Mouse (Mus musculus) myocyte (in vitro differentiated cells): Measurements from ENCODE around the gene Prss43. TPM values are rescaled to one million over a fixed set of nuclear protein-coding genes. Genes with fewer than 3 reads are reported as not detected.

ENCODE experiments used
- H3K27me3 ChIP-seq: one replicate; pipeline ENCODE4 v1.6.1; 2011; ENCODE audit not compliant: control insufficient read depth, insufficient read depth, insufficient read length
- H3K36me3 ChIP-seq: one replicate; pipeline ENCODE4 v1.6.1; 2011; ENCODE audit not compliant: control insufficient read depth, insufficient read depth
- H3K4me2 ChIP-seq: one replicate; pipeline ENCODE4 v1.6.1; 2011; ENCODE audit warnings: low read depth, control low read depth
- H3K4me3 ChIP-seq: one replicate; pipeline ENCODE4 v1.5.1; 2011; ENCODE audit warnings: mild to moderate bottlenecking, control low read depth, moderate library complexity
- H3K79me2 ChIP-seq: one replicate; pipeline ENCODE4 v1.6.1; 2011; ENCODE audit not compliant: control insufficient read depth, insufficient read depth
- H3ac ChIP-seq: one replicate; pipeline ENCODE4 v1.6.1; 2011; ENCODE audit not compliant: control insufficient read depth, insufficient read length
- CEBPB ChIP-seq: IDR thresholded peaks from 2 replicates; pipeline ENCODE4 v1.6.1; 2011; ENCODE audit warnings: mild to moderate bottlenecking, moderate library complexity; ENCODE audit not compliant: poor library complexity, insufficient read depth, severe bottlenecking
- E2F4 ChIP-seq: IDR thresholded peaks from one replicate; pipeline ENCODE4 v1.6.1; 2011; ENCODE audit warnings: mild to moderate bottlenecking, control low read depth, moderate library complexity; ENCODE audit not compliant: insufficient read depth
- MAX ChIP-seq: IDR thresholded peaks from one replicate; pipeline ENCODE4 v1.6.1; 2011; ENCODE audit warnings: low read depth, mild to moderate bottlenecking, control low read depth
- MYOD1 ChIP-seq, 3 experiments: IDR thresholded peaks; one replicate each; pipeline ENCODE4 v1.6.1; 2011; ENCODE audit warnings: control low read depth in 2 of 3, low read depth in 2 of 3, mild to moderate bottlenecking in 2 of 3, moderate library complexity in 1 of 3; ENCODE audit not compliant: insufficient read length in 2 of 3, control insufficient read depth in 1 of 3
- MYOG ChIP-seq, 3 experiments: IDR thresholded peaks; one replicate each; pipeline ENCODE4 v1.6.1; 2011; ENCODE audit warnings: control low read depth in 2 of 3, low read depth in 2 of 3, mild to moderate bottlenecking in 2 of 3; ENCODE audit not compliant: insufficient read length in 2 of 3, control insufficient read depth in 1 of 3, insufficient read depth in 1 of 3
- POLR2A ChIP-seq: IDR thresholded peaks from one replicate; pipeline ENCODE4 v1.6.1; 2011; ENCODE audit warnings: low read depth, mild to moderate bottlenecking, control low read depth, moderate library complexity; ENCODE audit not compliant: insufficient read length
- POLR2AphosphoS2 ChIP-seq: IDR thresholded peaks from one replicate; pipeline ENCODE4 v1.6.1; 2011; ENCODE audit warnings: low read depth, control low read depth; ENCODE audit not compliant: insufficient read length
- REST ChIP-seq: IDR thresholded peaks from one replicate; pipeline ENCODE4 v1.6.1; 2011; ENCODE audit warnings: mild to moderate bottlenecking, control low read depth, moderate library complexity; ENCODE audit not compliant: insufficient read depth, insufficient read length
- SRF ChIP-seq: IDR thresholded peaks from one replicate; pipeline ENCODE4 v1.6.1; 2011; ENCODE audit warnings: low read depth; ENCODE audit not compliant: control insufficient read depth, insufficient read length
- TCF12 ChIP-seq: IDR thresholded peaks from one replicate; pipeline ENCODE4 v1.6.1; 2011; ENCODE audit warnings: mild to moderate bottlenecking, control low read depth; ENCODE audit not compliant: poor library complexity, insufficient read depth, severe bottlenecking
- TCF3 ChIP-seq: IDR thresholded peaks from one replicate; pipeline ENCODE4 v1.6.1; 2011; ENCODE audit warnings: low read depth, control low read depth; ENCODE audit not compliant: insufficient read length
- USF1 ChIP-seq: IDR thresholded peaks from one replicate; pipeline ENCODE4 v1.6.1; 2011; ENCODE audit warnings: low read depth, mild to moderate bottlenecking, control low read depth, moderate library complexity
- polyA plus RNA-seq: library from polyadenylated mRNA; unstranded; fragments of >200 nt; fragmentation: generic; extraction: Trizol; gene quantifications from one replicate; pipeline ENCODE4 v1.2.1, GENCODE M21; 2012; ENCODE audit warnings: missing spikeins

The Prss43 gene
- polyA plus RNA-seq, 1 experiment: not detected

GRCm38 (mm10) chr9:110877353-110877752 lies 50.9 kb downstream of the Prss43 start:
- Histone ChIP-seq H3K79me2 (no peaks in the 10 kb centered on the region), H3K27me3 (peaks cover 22% of the 10 kb centered on the region), H3ac (no peak overlapping the region), H3K4me3 (no peak overlapping the region), H3K36me3 (no peaks in the 10 kb centered on the region), H3K4me2 (no peak overlapping the region)
- no peak for TF ChIP-seq SRF
- TF ChIP-seq MYOD1 (IDR thresholded peaks at IDR 0.05; ENCODE audit: control insufficient read depth in 1 of 3, insufficient read length in 2 of 3, low read depth in 2 of 3): no peak
- TF ChIP-seq MYOG (IDR thresholded peaks at IDR 0.05; ENCODE audit: control insufficient read depth in 1 of 3, insufficient read depth in 1 of 3, insufficient read length in 2 of 3, low read depth in 2 of 3): no peak
- no peak for TF ChIP-seq TCF12
- no peak for TF ChIP-seq E2F4
- no peak for TF ChIP-seq MAX
- TF ChIP-seq POLR2AphosphoS2: no peak
- no peak for TF ChIP-seq TCF3

- H3K27me3 ChIP-seq: peaks cover 20% of the 10 kb centered on the region
- no peak overlapping the region for H3K4me3 ChIP-seq
- H3K79me2 ChIP-seq: no peaks in the 10 kb centered on the region
- no peak overlapping the region for H3K4me2 ChIP-seq
- TF ChIP-seq CEBPB (no peak), POLR2AphosphoS2 (no peak), MAX (no peak), TCF3 (no peak), TCF12 (no peak), MYOG (IDR thresholded peaks at IDR 0.05; ENCODE audit: control insufficient read depth in 1 of 3, insufficient read depth in 1 of 3, insufficient read length in 2 of 3, low read depth in 2 of 3) (peak in 2 of 3 experiments; percentile 6 to 64), USF1 (no peak), E2F4 (no peak), SRF (no peak), POLR2A (no peak), MYOD1 (IDR thresholded peaks at IDR 0.05; ENCODE audit: control insufficient read depth in 1 of 3, insufficient read length in 2 of 3, low read depth in 2 of 3) (peak in 1 of 3 experiments; percentile 67), REST (no peak)
- H3ac ChIP-seq: no peak overlapping the region
- H3K36me3 ChIP-seq: no peaks in the 10 kb centered on the region
These were observed 51.4 kb downstream of the Prss43 start for GRCm38 (mm10) chr9:110877888-110878287.

GRCm38 (mm10) chr9:110879191-110879920 lies 52.9 kb downstream of the Prss43 start, which contains the start of gene Als2cl:
Gene Als2cl, plus strand, starts transcription at chr9:110879870.
- Histone ChIP-seq H3K27me3 (peaks cover 12% of the 10 kb centered on the region), H3K4me2 (peak within 1 kb of the TSS; percentile 77), H3K79me2 (no peaks in the 10 kb centered on the region), H3ac (no peak within 1 kb of the TSS), H3K36me3 (no peaks in the 10 kb centered on the region), H3K4me3 (no peak within 1 kb of the TSS)
- TF ChIP-seq POLR2A (no peak), POLR2AphosphoS2 (no peak), SRF (no peak), REST (no peak), MYOD1 (IDR thresholded peaks at IDR 0.05; ENCODE audit: control insufficient read depth in 1 of 3, insufficient read length in 2 of 3, low read depth in 2 of 3) (no peak), TCF12 (no peak), MAX (no peak)

GRCm38 (mm10) chr9:110879998-110880561 lies 53.6 kb downstream of the Prss43 start, which contains the start of gene Tmie:
Gene Tmie, minus strand, starts transcription at chr9:110880113.
- Histone ChIP-seq H3K4me2 (peak within 1 kb of the TSS; percentile 77), H3K27me3 (peaks cover 12% of the 10 kb centered on the region), H3ac (no peak within 1 kb of the TSS), H3K79me2 (no peaks in the 10 kb centered on the region), H3K36me3 (no peaks in the 10 kb centered on the region), H3K4me3 (no peak within 1 kb of the TSS)
- TF ChIP-seq MYOG (IDR thresholded peaks at IDR 0.05; ENCODE audit: control insufficient read depth in 1 of 3, insufficient read depth in 1 of 3, insufficient read length in 2 of 3, low read depth in 2 of 3) (no peak), POLR2AphosphoS2 (no peak), MYOD1 (IDR thresholded peaks at IDR 0.05; ENCODE audit: control insufficient read depth in 1 of 3, insufficient read length in 2 of 3, low read depth in 2 of 3) (no peak), REST (no peak), MAX (no peak), SRF (no peak)

- no peaks in the 10 kb centered on the region for H3K79me2 ChIP-seq
- H3K4me2 ChIP-seq: peak overlapping the region; percentile 77
- no peak overlapping the region for H3ac ChIP-seq
- no peak overlapping the region for H3K4me3 ChIP-seq
- H3K36me3 ChIP-seq: no peaks in the 10 kb centered on the region
- peaks cover 12% of the 10 kb centered on the region for H3K27me3 ChIP-seq
- TF ChIP-seq MAX (no peak), REST (no peak), MYOD1 (IDR thresholded peaks at IDR 0.05; ENCODE audit: control insufficient read depth in 1 of 3, insufficient read length in 2 of 3, low read depth in 2 of 3) (no peak), E2F4 (no peak), TCF3 (no peak), SRF (no peak), TCF12 (no peak), POLR2A (no peak), CEBPB (no peak), POLR2AphosphoS2 (no peak), MYOG (IDR thresholded peaks at IDR 0.05; ENCODE audit: control insufficient read depth in 1 of 3, insufficient read depth in 1 of 3, insufficient read length in 2 of 3, low read depth in 2 of 3) (no peak), USF1 (no peak)
These were observed 54.3 kb downstream of the Prss43 start for GRCm38 (mm10) chr9:110880772-110881171.
